Mouse (Mus musculus): ENCODE measurements at regions not wholly inside any gene's neighbourhood (a gene's known extent, or its start where the extent isn't known, plus 50 kb on each side); places are given as distances from the start of the nearest gene placed in this dataset.

DNA sequence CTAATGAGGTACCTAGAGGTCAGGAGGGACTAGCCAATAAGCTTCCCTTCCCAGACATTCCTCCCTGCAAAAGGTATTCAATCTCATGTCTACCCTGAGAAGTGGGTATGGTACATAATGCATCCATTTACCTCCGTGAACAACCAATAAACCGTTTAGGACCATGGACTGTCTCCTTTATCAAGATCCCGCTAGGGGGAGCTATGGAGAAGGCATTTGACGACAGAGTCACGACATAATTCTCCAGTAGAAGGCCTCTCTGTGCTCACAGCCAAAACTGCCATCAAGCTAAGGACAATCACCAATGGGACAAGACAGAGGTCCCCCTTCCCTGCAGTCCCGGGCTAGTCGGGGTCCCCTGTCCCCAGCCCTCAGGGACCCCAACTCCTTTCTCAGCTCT is 273.5 kb upstream of the Mon1b start:
- TF ChIP-seq CTCF (IDR thresholded peaks at IDR 0.05; ENCODE audit: insufficient read depth, low read depth, low read length) (no peak), POLR2A (IDR thresholded peaks at IDR 0.05; ENCODE audit: insufficient read depth, low read depth, low read length) (no peak)
